In the genomic region with DNA sequence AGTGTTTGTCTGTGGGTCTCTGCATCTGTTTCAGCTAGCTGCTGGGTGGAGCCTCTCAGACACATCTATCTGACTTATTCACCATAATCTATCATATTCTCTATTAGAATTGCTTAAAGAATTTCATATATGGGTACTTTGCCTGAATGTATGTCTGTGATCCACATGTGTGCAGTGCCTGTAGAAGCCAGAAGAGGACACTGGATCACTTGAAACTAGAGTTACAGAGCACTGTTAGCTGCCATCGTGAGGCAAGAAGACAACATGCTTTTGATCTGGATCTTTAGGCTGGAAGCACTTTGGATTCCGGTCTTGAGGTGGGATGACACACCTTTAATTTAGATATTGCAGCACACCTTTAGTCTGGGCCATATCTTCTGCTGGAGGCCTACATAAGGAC, we compare ENCODE assay signal across 12 mouse cellular contexts.
"Had no signal": no experiment of that assay in that cellular context is flagged by ENCODE, and none has a peak within 500 bp of the region (broad histone marks: within the 10 kb centered on the region; RNA-seq: fewer than 3 reads in every experiment).

No protein-coding gene starts in this region.

- ATAC-seq: midbrain, embryonic 13.5 days had no signal

- H3K9me3 ChIP-seq: limb, embryonic 10.5 days; liver, embryonic 15.5 days; lung, embryonic 15.5 days; midbrain, embryonic 13.5 days; neural tube, embryonic 12.5 days had no signal

- H3K27me3 ChIP-seq: liver, embryonic 15.5 days; lung, embryonic 15.5 days; midbrain, embryonic 13.5 days; neural tube, embryonic 12.5 days had no signal

- DNase-seq: kidney, adult 9 months; kidney, postnatal 10 days; kidney, postnatal 4 days; thymus, adult 18-20 months; thymus, postnatal 14 days had no signal

- H3K36me3 ChIP-seq: limb, embryonic 10.5 days; liver, embryonic 15.5 days; lung, embryonic 15.5 days; midbrain, embryonic 13.5 days; neural tube, embryonic 12.5 days had no signal

- H3K9ac ChIP-seq: liver, embryonic 15.5 days; lung, embryonic 15.5 days; midbrain, embryonic 13.5 days; neural tube, embryonic 12.5 days had no signal

- H3K4me1 ChIP-seq: limb, embryonic 10.5 days; liver, embryonic 15.5 days; lung, embryonic 15.5 days; midbrain, embryonic 13.5 days; neural tube, embryonic 12.5 days had no signal

- H3K27ac ChIP-seq: left cerebral cortex, adult 2 months; limb, embryonic 10.5 days; liver, embryonic 15.5 days; lung, embryonic 15.5 days; midbrain, embryonic 13.5 days; neural tube, embryonic 12.5 days had no signal

- H3K4me2 ChIP-seq: liver, embryonic 11.5 days; liver, embryonic 15.5 days; lung, embryonic 15.5 days; midbrain, embryonic 13.5 days; neural tube, embryonic 12.5 days had no signal

- H3K4me3 ChIP-seq: left cerebral cortex, adult 2 months; limb, embryonic 10.5 days; liver, embryonic 15.5 days; lung, embryonic 15.5 days; midbrain, embryonic 13.5 days; neural tube, embryonic 12.5 days had no signal
